Mouse (Mus musculus): ENCODE measurements around the gene N6amt1. TPM values are rescaled to one million over a fixed set of nuclear protein-coding genes. Genes with fewer than 3 reads are reported as not detected.

Gene N6amt1
- polyA plus RNA-seq, 1 experiment = 16.4 TPM

- no peak for DNase-seq
- H3K27ac ChIP-seq (ENCODE audit: insufficient read depth, low read depth, low read length) = no peak overlapping the region
- peaks cover 11% of the 10 kb centered on the region for H3K36me3 ChIP-seq (ENCODE audit: control insufficient read depth, insufficient read depth, low read length)
- no peak overlapping the region for H3K4me3 ChIP-seq (ENCODE audit: insufficient read depth, low read depth, low read length)
- H3K4me1 ChIP-seq (ENCODE audit: control insufficient read depth, insufficient read depth, low read length) = no peaks in the 10 kb centered on the region
- TF ChIP-seq CTCF (conservative IDR thresholded peaks at IDR 0.05; ENCODE audit: insufficient read depth, insufficient read length, low read depth, low read length) = no peak
- TF ChIP-seq POLR2A (IDR thresholded peaks at IDR 0.05; ENCODE audit: low read depth, low read length) = no peak
- no peaks in the 10 kb centered on the region for H3K27me3 ChIP-seq (replicated peaks; ENCODE audit: control insufficient read depth, insufficient read depth, low read length)
- WGBS = 86% methylated on average over 2 of the region's 2 CpGs
These were observed 29.0 kb downstream of the N6amt1 start for GRCm38 (mm10) chr16:87382996-87383395.

- H3K27me3 ChIP-seq (replicated peaks; ENCODE audit: control insufficient read depth, insufficient read depth, low read length) = no peaks in the 10 kb centered on the region
- TF ChIP-seq POLR2A (IDR thresholded peaks at IDR 0.05; ENCODE audit: low read depth, low read length) (no peak), CTCF (conservative IDR thresholded peaks at IDR 0.05; ENCODE audit: insufficient read depth, insufficient read length, low read depth, low read length) (no peak)
- H3K36me3 ChIP-seq (ENCODE audit: control insufficient read depth, insufficient read depth, low read length) = peaks cover 9% of the 10 kb centered on the region
- H3K27ac ChIP-seq (ENCODE audit: insufficient read depth, low read depth, low read length) = no peak overlapping the region
- H3K4me1 ChIP-seq (ENCODE audit: control insufficient read depth, insufficient read depth, low read length) = no peaks in the 10 kb centered on the region
- 76% methylated on average over 2 of the region's 2 CpGs for WGBS
- no peak for DNase-seq
- H3K4me3 ChIP-seq (ENCODE audit: insufficient read depth, low read depth, low read length) = no peak overlapping the region
These were observed 30.4 kb downstream of the N6amt1 start for GRCm38 (mm10) chr16:87384366-87384765.

GRCm38 (mm10) chr16:87387444-87387977 is 33.5 kb downstream of the N6amt1 start:
- TF ChIP-seq CTCF (conservative IDR thresholded peaks at IDR 0.05; ENCODE audit: insufficient read depth, insufficient read length, low read depth, low read length) = no peak
- TF ChIP-seq POLR2A (IDR thresholded peaks at IDR 0.05; ENCODE audit: low read depth, low read length) = no peak
- Histone ChIP-seq H3K27ac (ENCODE audit: insufficient read depth, low read depth, low read length) (no peak overlapping the region), H3K27me3 (replicated peaks; ENCODE audit: control insufficient read depth, insufficient read depth, low read length) (no peaks in the 10 kb centered on the region), H3K36me3 (ENCODE audit: control insufficient read depth, insufficient read depth, low read length) (no peaks in the 10 kb centered on the region; the same call in none of the 2 replicates), H3K4me3 (ENCODE audit: insufficient read depth, low read depth, low read length) (no peak overlapping the region), H3K4me1 (ENCODE audit: control insufficient read depth, insufficient read depth, low read length) (no peaks in the 10 kb centered on the region)
- WGBS = 98% methylated on average over 3 of the region's 3 CpGs
- no peak for DNase-seq

- Histone ChIP-seq H3K36me3 (ENCODE audit: control insufficient read depth, insufficient read depth, low read length) (no peaks in the 10 kb centered on the region; the same call in 1 of the 2 replicates), H3K27ac (ENCODE audit: insufficient read depth, low read depth, low read length) (no peak overlapping the region), H3K27me3 (replicated peaks; ENCODE audit: control insufficient read depth, insufficient read depth, low read length) (no peaks in the 10 kb centered on the region), H3K4me3 (ENCODE audit: insufficient read depth, low read depth, low read length) (no peak overlapping the region), H3K4me1 (ENCODE audit: control insufficient read depth, insufficient read depth, low read length) (no peaks in the 10 kb centered on the region)
- TF ChIP-seq CTCF (conservative IDR thresholded peaks at IDR 0.05; ENCODE audit: insufficient read depth, insufficient read length, low read depth, low read length) (peak; percentile 74), POLR2A (IDR thresholded peaks at IDR 0.05; ENCODE audit: low read depth, low read length) (no peak)
- WGBS = 43% methylated on average over 16 of the region's 16 CpGs
- DNase-seq = peak; percentile 79
These were observed 40.0 kb downstream of the N6amt1 start for GRCm38 (mm10) chr16:87393813-87394548.

- peaks cover 15% of the 10 kb centered on the region for H3K36me3 ChIP-seq (ENCODE audit: control insufficient read depth, insufficient read depth, low read length)
- H3K4me3 ChIP-seq (ENCODE audit: insufficient read depth, low read depth, low read length) = no peak overlapping the region
- 85% methylated on average over 3 of the region's 3 CpGs for WGBS
- H3K27ac ChIP-seq (ENCODE audit: insufficient read depth, low read depth, low read length) = no peak overlapping the region
- TF ChIP-seq POLR2A (IDR thresholded peaks at IDR 0.05; ENCODE audit: low read depth, low read length) = no peak
- DNase-seq = peak; percentile 35
- no peaks in the 10 kb centered on the region for H3K4me1 ChIP-seq (ENCODE audit: control insufficient read depth, insufficient read depth, low read length)
- no peaks in the 10 kb centered on the region for H3K27me3 ChIP-seq (replicated peaks; ENCODE audit: control insufficient read depth, insufficient read depth, low read length)
These were observed 51.0 kb downstream of the N6amt1 start for GRCm38 (mm10) chr16:87405001-87405400.

Other genes starting within 250 kb of the N6amt1 start
- gene Ltn1, start 78.4 kb downstream of the N6amt1 start, polyA plus RNA-seq (2012; rRNA removed) = 5.5 and 5.7 TPM in 2 replicates
- 9.8 and 13.1 TPM in 2 replicates for gene Rwdd2b, start 86.4 kb downstream of the N6amt1 start, polyA plus RNA-seq (2012; rRNA removed)
- 19.5 and 20.6 TPM in 2 replicates for gene Usp16, start 100.5 kb downstream of the N6amt1 start, polyA plus RNA-seq (2012; rRNA removed)
- 24.4 and 40.3 TPM in 2 replicates for gene Cct8, start 141.7 kb downstream of the N6amt1 start, polyA plus RNA-seq (2012; rRNA removed)
- 33.0 and 37.0 TPM in 2 replicates for gene Map3k7cl, start 199.1 kb downstream of the N6amt1 start, polyA plus RNA-seq (2012; rRNA removed)